Mouse (Mus musculus) neural tube, embryonic 13.5 days (tissue): ENCODE data around the gene Rbm5. TPM values are rescaled to one million over a fixed set of nuclear protein-coding genes. Genes with fewer than 3 reads are reported as not detected.
A peak's percentile ranks its signal among the peaks of the same experiment; 100 is the strongest.

Experiments used
- ATAC-seq: fragments of 200-750 bp; cut with Nextera tagmentation; 2 replicates; pipeline ENCODE4 v1.8.0; 2017; ENCODE audit warnings: low read depth, mild to moderate bottlenecking, moderate TSS enrichment, moderate library complexity
- H3K27ac ChIP-seq: fragments of 300-500 bp; sonication (generic); replicated peaks from 2 replicates; pipeline ENCODE4 v1.5.1; 2015; ENCODE audit warnings: moderate library complexity, mild to moderate bottlenecking, inconsistent platforms
- H3K27me3 ChIP-seq: fragments of 300-500 bp; sonication (generic); 2 replicates; pipeline ENCODE4 v1.6.1; 2015; ENCODE audit warnings: mild to moderate bottlenecking, inconsistent platforms
- H3K36me3 ChIP-seq: fragments of 300-500 bp; sonication (generic); 2 replicates; pipeline ENCODE4 v1.6.1; 2015; ENCODE audit warnings: mild to moderate bottlenecking, inconsistent platforms
- H3K4me1 ChIP-seq: fragments of 300-500 bp; sonication (generic); replicated peaks from 2 replicates; pipeline ENCODE4 v1.6.1; 2015; ENCODE audit warnings: inconsistent platforms
- H3K4me2 ChIP-seq: fragments of 300-500 bp; sonication (generic); 2 replicates; pipeline ENCODE4 v1.6.1; 2015; ENCODE audit warnings: inconsistent platforms, mild to moderate bottlenecking, moderate library complexity
- H3K4me3 ChIP-seq: fragments of 300-500 bp; sonication (generic); 2 replicates; pipeline ENCODE4 v1.5.1; 2015; ENCODE audit warnings: mild to moderate bottlenecking, inconsistent platforms
- H3K9ac ChIP-seq: fragments of 300-500 bp; sonication (generic); 2 replicates; pipeline ENCODE4 v1.6.1; 2015; ENCODE audit warnings: moderate library complexity, mild to moderate bottlenecking, inconsistent platforms
- H3K9me3 ChIP-seq: fragments of 300-500 bp; sonication (generic); 2 replicates; pipeline ENCODE4 v1.6.1; 2016; ENCODE audit warnings: inconsistent platforms
- WGBS: fragments of 180-500 bp; shearing (Covaris S2); methylation state at CpG from one replicate; pipeline ENCODE4 v1.1.7; 2015; 5-methylcytosine and 5-hydroxymethylcytosine counted together
- polyA plus RNA-seq: library from polyadenylated mRNA; unstranded; fragments of >200 nt; fragmentation: Nextera tagmentation; extraction: Ambion mirVana; gene quantifications from 2 replicates; pipeline ENCODE4 v1.2.1, GENCODE M21; 2015

Gene Rbm5
- polyA plus RNA-seq, 1 experiment from 2014 or later: 252 TPM

GRCm38 (mm10) chr9:107750378-107750777, 20.4 kb downstream of the Rbm5 start:
- no peak for ATAC-seq
- Histone ChIP-seq H3K9me3 (no peaks in the 10 kb centered on the region), H3K4me3 (no peak overlapping the region), H3K9ac (no peak overlapping the region), H3K27ac (no peak overlapping the region), H3K36me3 (peaks cover 96% of the 10 kb centered on the region), H3K27me3 (no peaks in the 10 kb centered on the region), H3K4me2 (no peak overlapping the region), H3K4me1 (no peaks in the 10 kb centered on the region)
- WGBS: 96% methylated on average over 5 of the region's 5 CpGs

- Histone ChIP-seq H3K9ac (no peak overlapping the region), H3K27ac (no peak overlapping the region), H3K36me3 (peaks cover 97% of the 10 kb centered on the region), H3K27me3 (no peaks in the 10 kb centered on the region), H3K4me1 (no peaks in the 10 kb centered on the region), H3K4me3 (no peak overlapping the region), H3K4me2 (no peak overlapping the region), H3K9me3 (no peaks in the 10 kb centered on the region)
- whole genome bisulfite sequencing: 100% methylated on average over 3 of the region's 3 CpGs
- ATAC-seq: no peak
Observed at GRCm38 (mm10) chr9:107748063-107748462, 22.7 kb downstream of the Rbm5 start.

- ATAC-seq: no peak
- no peaks in the 10 kb centered on the region for H3K27me3 ChIP-seq
Observed at GRCm38 (mm10) chr9:107747310-107747709, 23.5 kb downstream of the Rbm5 start.

GRCm38 (mm10) chr9:107746679-107747078, 24.1 kb downstream of the Rbm5 start:
- no peaks in the 10 kb centered on the region for H3K27me3 ChIP-seq
- H3K4me3 ChIP-seq: no peak overlapping the region
- no peak for ATAC-seq
- H3K9ac ChIP-seq: no peak overlapping the region
- peaks cover 98% of the 10 kb centered on the region for H3K36me3 ChIP-seq
- no peaks in the 10 kb centered on the region for H3K9me3 ChIP-seq
- 94% methylated on average over 3 of the region's 3 CpGs for WGBS
- no peaks in the 10 kb centered on the region for H3K4me1 ChIP-seq
- H3K27ac ChIP-seq: no peak overlapping the region
- H3K4me2 ChIP-seq: no peak overlapping the region

More at GRCm38 (mm10) chr9:107747310-107747709, 23.5 kb downstream of the Rbm5 start:
- no peaks in the 10 kb centered on the region for H3K9me3 ChIP-seq
- H3K9ac ChIP-seq: no peak overlapping the region
- WGBS: 92% methylated on average over 1 of the region's 1 CpGs
- H3K27ac ChIP-seq: no peak overlapping the region
- H3K4me2 ChIP-seq: no peak overlapping the region
- H3K4me1 ChIP-seq: no peaks in the 10 kb centered on the region
- H3K4me3 ChIP-seq: no peak overlapping the region
- peaks cover 98% of the 10 kb centered on the region for H3K36me3 ChIP-seq

GRCm38 (mm10) chr9:107744061-107744460, 26.7 kb downstream of the Rbm5 start:
- Histone ChIP-seq H3K9ac (no peak overlapping the region), H3K27ac (no peak overlapping the region), H3K9me3 (no peaks in the 10 kb centered on the region), H3K36me3 (peaks cover 98% of the 10 kb centered on the region), H3K4me2 (no peak overlapping the region), H3K4me3 (no peak overlapping the region), H3K27me3 (no peaks in the 10 kb centered on the region), H3K4me1 (no peaks in the 10 kb centered on the region)
- no peak for ATAC-seq
- WGBS: 93% methylated on average over 6 of the region's 6 CpGs

- no peak overlapping the region for H3K4me3 ChIP-seq
- H3K27ac ChIP-seq: peak overlapping the region; percentile 43; the same call in 1 of the 2 replicates
- H3K4me1 ChIP-seq: peaks cover 33% of the 10 kb centered on the region
- no peak overlapping the region for H3K4me2 ChIP-seq
- H3K36me3 ChIP-seq: peaks cover 57% of the 10 kb centered on the region
- peak; percentile 34 for ATAC-seq
- no peak overlapping the region for H3K9ac ChIP-seq
- WGBS: 45% methylated on average over 4 of the region's 4 CpGs
- H3K9me3 ChIP-seq: no peaks in the 10 kb centered on the region
- peaks cover 5% of the 10 kb centered on the region; the same call in 1 of the 2 replicates for H3K27me3 ChIP-seq
Observed at GRCm38 (mm10) chr9:107738841-107739202, 32.0 kb downstream of the Rbm5 start.

- Histone ChIP-seq H3K27me3 (peaks cover 5% of the 10 kb centered on the region; the same call in 1 of the 2 replicates), H3K36me3 (peaks cover 52% of the 10 kb centered on the region), H3K4me2 (no peak overlapping the region), H3K9ac (no peak overlapping the region), H3K4me1 (peaks cover 33% of the 10 kb centered on the region), H3K4me3 (no peak overlapping the region), H3K9me3 (no peaks in the 10 kb centered on the region), H3K27ac (peak overlapping the region; percentile 69)
- WGBS: 24% methylated on average over 7 of the region's 7 CpGs
- peak; percentile 66 for ATAC-seq
Observed at GRCm38 (mm10) chr9:107738020-107738840, 32.6 kb downstream of the Rbm5 start.

GRCm38 (mm10) chr9:107736185-107736485, 34.7 kb downstream of the Rbm5 start:
- H3K9me3 ChIP-seq: no peaks in the 10 kb centered on the region
- H3K27ac ChIP-seq: peak overlapping the region; percentile 57
- peaks cover 5% of the 10 kb centered on the region; the same call in 1 of the 2 replicates for H3K27me3 ChIP-seq
- 2% methylated on average over 7 of the region's 7 CpGs for WGBS
- peaks cover 35% of the 10 kb centered on the region for H3K4me1 ChIP-seq
- ATAC-seq: no peak
- H3K4me2 ChIP-seq: peak overlapping the region; percentile 39
- H3K4me3 ChIP-seq: no peak overlapping the region
- H3K36me3 ChIP-seq: peaks cover 31% of the 10 kb centered on the region
- peak overlapping the region; percentile 22 for H3K9ac ChIP-seq

- no peak for ATAC-seq
- no peaks in the 10 kb centered on the region for H3K9me3 ChIP-seq
- peak overlapping the region; percentile 39 for H3K4me2 ChIP-seq
- H3K27ac ChIP-seq: peak overlapping the region; percentile 57
- H3K27me3 ChIP-seq: peaks cover 5% of the 10 kb centered on the region; the same call in 1 of the 2 replicates
- peak overlapping the region; percentile 22 for H3K9ac ChIP-seq
- WGBS: 3% methylated on average over 17 of the region's 17 CpGs
- no peak overlapping the region; the same call in 1 of the 2 replicates for H3K4me3 ChIP-seq
- H3K4me1 ChIP-seq: peaks cover 40% of the 10 kb centered on the region
- peaks cover 25% of the 10 kb centered on the region for H3K36me3 ChIP-seq
Observed at GRCm38 (mm10) chr9:107735356-107736184, 35.2 kb downstream of the Rbm5 start.

GRCm38 (mm10) chr9:107734567-107734971, 36.2 kb downstream of the Rbm5 start:
- Histone ChIP-seq H3K27ac (0 out of 2 replicates have a peak overlapping the region, but pooled peaks have one; percentile 13), H3K4me1 (peaks cover 50% of the 10 kb centered on the region), H3K4me3 (no peak overlapping the region), H3K27me3 (peaks cover 5% of the 10 kb centered on the region; the same call in 1 of the 2 replicates), H3K4me2 (no peak overlapping the region), H3K9ac (peak overlapping the region; percentile 22; the same call in 1 of the 2 replicates), H3K9me3 (no peaks in the 10 kb centered on the region), H3K36me3 (peaks cover 15% of the 10 kb centered on the region)
- ATAC-seq: no peak
- WGBS: 24% methylated on average over 7 of the region's 7 CpGs

GRCm38 (mm10) chr9:107729709-107730108, 41.1 kb downstream of the Rbm5 start:
- WGBS: 22% methylated on average over 3 of the region's 3 CpGs
- no peak overlapping the region for H3K4me2 ChIP-seq
- ATAC-seq: no peak
- H3K4me1 ChIP-seq: peaks cover 56% of the 10 kb centered on the region
- H3K27me3 ChIP-seq: no peaks in the 10 kb centered on the region
- H3K4me3 ChIP-seq: no peak overlapping the region
- no peaks in the 10 kb centered on the region for H3K36me3 ChIP-seq
- 0 out of 2 replicates have a peak overlapping the region, but pooled peaks have one; percentile 8 for H3K9ac ChIP-seq
- no peaks in the 10 kb centered on the region for H3K9me3 ChIP-seq
- peak overlapping the region; percentile 28; the same call in 1 of the 2 replicates for H3K27ac ChIP-seq
